Mouse (Mus musculus): ENCODE measurements around the gene Calm3.

DNA sequence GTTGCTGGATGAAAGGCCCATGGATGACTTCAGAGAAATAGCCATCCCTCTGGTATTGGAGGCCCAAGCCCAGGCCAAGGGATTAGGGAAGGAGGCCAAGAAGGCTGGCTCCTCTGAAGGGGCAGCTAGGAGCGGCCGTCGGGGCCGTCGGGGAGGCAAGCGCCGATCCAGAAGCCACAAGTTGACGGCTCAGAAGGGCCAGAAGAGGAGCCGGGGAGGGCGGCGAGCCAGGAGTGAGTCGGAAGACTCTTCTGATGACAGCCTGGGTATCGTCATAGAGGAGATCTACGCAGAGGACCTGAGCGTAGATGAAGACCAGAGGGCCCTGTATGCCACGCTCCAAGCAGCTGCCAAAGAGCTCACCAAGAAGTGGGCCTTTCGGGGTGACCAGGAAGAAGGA, 21.5 kb upstream of the Calm3 start:
- TF ChIP-seq CTCF (IDR thresholded peaks at IDR 0.05; ENCODE audit: extremely low read depth, insufficient read length, insufficient replicate concordance, low read depth, low read length) (no peak), POLR2A (IDR thresholded peaks at IDR 0.05; ENCODE audit: low read depth, low read length) (no peak)
